Mouse (Mus musculus): ENCODE measurements at regions not wholly inside any gene's neighbourhood (a gene's known extent, or its start where the extent isn't known, plus 50 kb on each side); places are given as distances from the start of the nearest gene placed in this dataset.

GRCm38 (mm10) chr9:33549395-33549794 is 913.4 kb downstream of the Ets1 start:
- Histone ChIP-seq H3K4me1 (replicated peaks; ENCODE audit: low read depth, low read length) (no peaks in the 10 kb centered on the region), H3K9me3 (ENCODE audit: low read length) (no peaks in the 10 kb centered on the region), H3K4me3 (replicated peaks; ENCODE audit: low read length) (no peak overlapping the region), H3K27me3 (ENCODE audit: insufficient read depth, low read length) (no peaks in the 10 kb centered on the region), H3K36me3 (ENCODE audit: insufficient read depth, low read length) (no peaks in the 10 kb centered on the region)
- no peak for TF ChIP-seq CTCF (conservative IDR thresholded peaks at IDR 0.05; ENCODE audit: low read length)
- TF ChIP-seq POU5F1 (IDR thresholded peaks at IDR 0.05; ENCODE audit: borderline replicate concordance, low read length): no peak
- TF ChIP-seq NANOG (IDR thresholded peaks at IDR 0.05; ENCODE audit: borderline replicate concordance, low read length): no peak

GRCm38 (mm10) chr9:33571990-33572389 is 913.7 kb upstream of the Kirrel3 start:
- Histone ChIP-seq H3K27me3 (ENCODE audit: insufficient read depth, low read length) (no peaks in the 10 kb centered on the region), H3K4me3 (replicated peaks; ENCODE audit: low read length) (no peak overlapping the region), H3K4me1 (replicated peaks; ENCODE audit: low read depth, low read length) (no peaks in the 10 kb centered on the region), H3K36me3 (ENCODE audit: insufficient read depth, low read length) (no peaks in the 10 kb centered on the region), H3K9me3 (ENCODE audit: low read length) (no peaks in the 10 kb centered on the region)
- TF ChIP-seq POU5F1 (IDR thresholded peaks at IDR 0.05; ENCODE audit: borderline replicate concordance, low read length) (no peak), CTCF (conservative IDR thresholded peaks at IDR 0.05; ENCODE audit: low read length) (no peak), NANOG (IDR thresholded peaks at IDR 0.05; ENCODE audit: borderline replicate concordance, low read length) (no peak)

GRCm38 (mm10) chr9:33611511-33611910 is 874.2 kb upstream of the Kirrel3 start:
- Histone ChIP-seq H3K36me3 (ENCODE audit: insufficient read depth, low read length) (no peaks in the 10 kb centered on the region), H3K27me3 (ENCODE audit: insufficient read depth, low read length) (no peaks in the 10 kb centered on the region), H3K4me1 (replicated peaks; ENCODE audit: low read depth, low read length) (no peaks in the 10 kb centered on the region), H3K9me3 (ENCODE audit: low read length) (no peaks in the 10 kb centered on the region), H3K4me3 (replicated peaks; ENCODE audit: low read length) (no peak overlapping the region)
- TF ChIP-seq CTCF (conservative IDR thresholded peaks at IDR 0.05; ENCODE audit: low read length) (no peak), POU5F1 (IDR thresholded peaks at IDR 0.05; ENCODE audit: borderline replicate concordance, low read length) (no peak), NANOG (IDR thresholded peaks at IDR 0.05; ENCODE audit: borderline replicate concordance, low read length) (no peak)

- H3K9me3 ChIP-seq (ENCODE audit: low read length): no peaks in the 10 kb centered on the region
- TF ChIP-seq CTCF (conservative IDR thresholded peaks at IDR 0.05; ENCODE audit: low read length) (no peak), NANOG (IDR thresholded peaks at IDR 0.05; ENCODE audit: borderline replicate concordance, low read length) (no peak), POU5F1 (IDR thresholded peaks at IDR 0.05; ENCODE audit: borderline replicate concordance, low read length) (no peak)
- no peaks in the 10 kb centered on the region for H3K4me1 ChIP-seq (replicated peaks; ENCODE audit: low read depth, low read length)
- no peaks in the 10 kb centered on the region for H3K36me3 ChIP-seq (ENCODE audit: insufficient read depth, low read length)
- no peak overlapping the region for H3K4me3 ChIP-seq (replicated peaks; ENCODE audit: low read length)
- H3K27me3 ChIP-seq (ENCODE audit: insufficient read depth, low read length): no peaks in the 10 kb centered on the region
Measured at GRCm38 (mm10) chr9:33624378-33624777, 861.3 kb upstream of the Kirrel3 start.

- Histone ChIP-seq H3K36me3 (ENCODE audit: insufficient read depth, low read length) (no peaks in the 10 kb centered on the region), H3K27me3 (ENCODE audit: insufficient read depth, low read length) (no peaks in the 10 kb centered on the region), H3K4me3 (replicated peaks; ENCODE audit: low read length) (no peak overlapping the region), H3K9me3 (ENCODE audit: low read length) (no peaks in the 10 kb centered on the region), H3K4me1 (replicated peaks; ENCODE audit: low read depth, low read length) (no peaks in the 10 kb centered on the region)
- TF ChIP-seq CTCF (conservative IDR thresholded peaks at IDR 0.05; ENCODE audit: low read length): no peak
- TF ChIP-seq POU5F1 (IDR thresholded peaks at IDR 0.05; ENCODE audit: borderline replicate concordance, low read length): no peak
- no peak for TF ChIP-seq NANOG (IDR thresholded peaks at IDR 0.05; ENCODE audit: borderline replicate concordance, low read length)
Measured at GRCm38 (mm10) chr9:33629731-33630473, 855.8 kb upstream of the Kirrel3 start.

- H3K4me1 ChIP-seq (replicated peaks; ENCODE audit: low read depth, low read length): no peaks in the 10 kb centered on the region
- H3K9me3 ChIP-seq (ENCODE audit: low read length): peaks cover 8% of the 10 kb centered on the region; the same call in 1 of the 2 replicates
- H3K36me3 ChIP-seq (ENCODE audit: insufficient read depth, low read length): no peaks in the 10 kb centered on the region
- TF ChIP-seq NANOG (IDR thresholded peaks at IDR 0.05; ENCODE audit: borderline replicate concordance, low read length): no peak
- no peak for TF ChIP-seq POU5F1 (IDR thresholded peaks at IDR 0.05; ENCODE audit: borderline replicate concordance, low read length)
- no peak for TF ChIP-seq CTCF (conservative IDR thresholded peaks at IDR 0.05; ENCODE audit: low read length)
- H3K4me3 ChIP-seq (replicated peaks; ENCODE audit: low read length): no peak overlapping the region
- no peaks in the 10 kb centered on the region for H3K27me3 ChIP-seq (ENCODE audit: insufficient read depth, low read length)
Measured at GRCm38 (mm10) chr9:33662978-33663377, 822.7 kb upstream of the Kirrel3 start.

GRCm38 (mm10) chr9:33681129-33681528 is 804.6 kb upstream of the Kirrel3 start:
- Histone ChIP-seq H3K9me3 (ENCODE audit: low read length) (no peaks in the 10 kb centered on the region), H3K27me3 (ENCODE audit: insufficient read depth, low read length) (no peaks in the 10 kb centered on the region), H3K4me3 (replicated peaks; ENCODE audit: low read length) (no peak overlapping the region), H3K4me1 (replicated peaks; ENCODE audit: low read depth, low read length) (no peaks in the 10 kb centered on the region), H3K36me3 (ENCODE audit: insufficient read depth, low read length) (no peaks in the 10 kb centered on the region)
- TF ChIP-seq NANOG (IDR thresholded peaks at IDR 0.05; ENCODE audit: borderline replicate concordance, low read length) (no peak), POU5F1 (IDR thresholded peaks at IDR 0.05; ENCODE audit: borderline replicate concordance, low read length) (no peak), CTCF (conservative IDR thresholded peaks at IDR 0.05; ENCODE audit: low read length) (no peak)

- no peak for TF ChIP-seq NANOG (IDR thresholded peaks at IDR 0.05; ENCODE audit: borderline replicate concordance, low read length)
- TF ChIP-seq CTCF (conservative IDR thresholded peaks at IDR 0.05; ENCODE audit: low read length): no peak
- no peak for TF ChIP-seq POU5F1 (IDR thresholded peaks at IDR 0.05; ENCODE audit: borderline replicate concordance, low read length)
Measured at GRCm38 (mm10) chr9:33691731-33692130, 794.0 kb upstream of the Kirrel3 start.

GRCm38 (mm10) chr9:33717614-33718013 is 768.1 kb upstream of the Kirrel3 start:
- no peak overlapping the region for H3K4me3 ChIP-seq (replicated peaks; ENCODE audit: low read length)
- H3K4me1 ChIP-seq (replicated peaks; ENCODE audit: low read depth, low read length): peaks cover 12% of the 10 kb centered on the region
- H3K9me3 ChIP-seq (ENCODE audit: low read length): no peaks in the 10 kb centered on the region
- TF ChIP-seq NANOG (IDR thresholded peaks at IDR 0.05; ENCODE audit: borderline replicate concordance, low read length) (no peak), POU5F1 (IDR thresholded peaks at IDR 0.05; ENCODE audit: borderline replicate concordance, low read length) (no peak), CTCF (conservative IDR thresholded peaks at IDR 0.05; ENCODE audit: low read length) (no peak)
- no peaks in the 10 kb centered on the region for H3K36me3 ChIP-seq (ENCODE audit: insufficient read depth, low read length)
- no peaks in the 10 kb centered on the region for H3K27me3 ChIP-seq (ENCODE audit: insufficient read depth, low read length)

More at GRCm38 (mm10) chr9:33691731-33692130, 794.0 kb upstream of the Kirrel3 start:
- Histone ChIP-seq H3K9me3 (ENCODE audit: low read length) (no peaks in the 10 kb centered on the region), H3K4me1 (replicated peaks; ENCODE audit: low read depth, low read length) (no peaks in the 10 kb centered on the region), H3K27me3 (ENCODE audit: insufficient read depth, low read length) (no peaks in the 10 kb centered on the region), H3K36me3 (ENCODE audit: insufficient read depth, low read length) (no peaks in the 10 kb centered on the region), H3K4me3 (replicated peaks; ENCODE audit: low read length) (no peak overlapping the region)
